Mouse (Mus musculus): Measurements from ENCODE around the gene Mex3a. TPM values are rescaled to one million over a fixed set of nuclear protein-coding genes. Genes with fewer than 3 reads are reported as not detected.

The Mex3a gene
- polyA plus RNA-seq (2011; ENCODE audit: insufficient read length, low read depth, missing spikeins) = 25.7 and 33.6 TPM in 2 replicates

DNA sequence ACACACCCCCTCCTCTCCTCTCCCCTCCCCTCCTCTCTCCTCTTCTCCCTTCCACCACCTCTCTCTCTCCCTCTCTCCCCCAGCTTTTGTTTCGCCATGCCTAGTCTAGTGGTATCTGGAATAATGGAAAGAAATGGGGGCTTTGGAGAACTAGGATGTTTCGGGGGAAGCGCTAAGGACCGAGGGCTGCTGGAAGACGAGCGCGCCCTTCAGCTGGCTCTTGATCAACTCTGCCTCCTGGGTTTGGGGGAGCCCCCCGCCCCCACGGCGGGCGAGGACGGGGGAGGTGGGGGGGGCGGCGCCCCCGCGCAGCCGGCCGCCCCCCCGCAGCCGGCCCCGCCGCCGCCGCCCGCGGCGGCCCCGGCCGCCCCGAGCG lies at the start of gene Mex3a:
Mex3a (plus strand) TSS at position 97 of the 376 bp plus-strand sequence.
- H3K27ac ChIP-seq (ENCODE audit: insufficient read depth, low read length) = peak within 1 kb of the TSS; percentile 78
- H3K4me3 ChIP-seq (ENCODE audit: insufficient read depth, low read length) = peak within 1 kb of the TSS; percentile 91
- TF ChIP-seq CTCF (IDR thresholded peaks at IDR 0.05; ENCODE audit: borderline replicate concordance, insufficient read depth, low read length) (no peak), POLR2A (IDR thresholded peaks at IDR 0.05; ENCODE audit: low read depth, low read length) (no peak)
- H3K4me1 ChIP-seq (ENCODE audit: control insufficient read depth, insufficient read depth, low read length) = peaks cover 17% of the 10 kb centered on the region

DNA sequence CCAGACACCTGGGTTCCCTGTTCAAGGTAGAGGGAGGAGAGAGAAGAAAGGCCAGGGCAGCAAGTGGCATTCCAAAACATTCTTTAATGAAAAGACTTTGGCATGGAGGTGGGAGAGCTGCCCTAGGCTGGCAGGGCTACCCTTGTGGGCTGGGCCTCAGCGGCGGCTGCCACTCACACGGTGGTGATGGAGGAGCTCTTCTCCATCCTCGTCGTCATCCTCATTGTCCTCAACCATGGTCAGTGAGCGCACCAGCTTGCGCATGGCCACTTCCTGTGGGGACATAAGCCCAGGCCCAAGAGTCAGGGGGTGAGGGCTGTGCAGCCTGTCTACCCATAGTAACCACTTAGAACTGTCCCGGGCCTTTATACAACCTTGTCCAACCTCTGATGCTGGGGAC lies 49.1 kb upstream of the Mex3a start:
- Histone ChIP-seq H3K27ac (ENCODE audit: insufficient read depth, low read length) (no peak overlapping the region), H3K4me3 (ENCODE audit: insufficient read depth, low read length) (no peak overlapping the region), H3K4me1 (ENCODE audit: control insufficient read depth, insufficient read depth, low read length) (peaks cover 2% of the 10 kb centered on the region; the same call in 1 of the 2 replicates)
- no peak for TF ChIP-seq CTCF (IDR thresholded peaks at IDR 0.05; ENCODE audit: borderline replicate concordance, insufficient read depth, low read length)
- no peak for TF ChIP-seq POLR2A (IDR thresholded peaks at IDR 0.05; ENCODE audit: low read depth, low read length)

DNA sequence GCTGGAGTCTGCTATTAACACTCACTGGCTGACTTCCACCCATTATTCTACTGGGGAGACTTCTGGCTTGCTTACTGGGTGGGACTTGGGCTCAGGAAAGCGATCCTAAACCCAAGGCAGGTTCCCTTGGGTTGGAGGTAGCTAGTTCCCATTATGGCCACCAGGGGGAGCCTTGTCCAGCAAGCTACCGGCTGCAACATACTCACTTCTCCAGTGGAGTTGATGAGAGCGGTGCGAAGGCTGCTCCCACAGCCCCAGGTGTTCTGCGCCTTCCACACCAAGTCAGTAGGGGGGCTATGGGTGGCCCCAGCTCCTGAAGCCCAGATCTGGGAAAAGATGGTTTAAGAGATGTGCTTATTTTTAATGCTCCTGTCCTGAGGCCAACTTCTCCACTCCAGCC lies 48.6 kb upstream of the Mex3a start:
- peak; percentile 86 for TF ChIP-seq CTCF (IDR thresholded peaks at IDR 0.05; ENCODE audit: borderline replicate concordance, insufficient read depth, low read length)
- TF ChIP-seq POLR2A (IDR thresholded peaks at IDR 0.05; ENCODE audit: low read depth, low read length) = no peak
- no peak overlapping the region for H3K27ac ChIP-seq (ENCODE audit: insufficient read depth, low read length)
- no peak overlapping the region for H3K4me3 ChIP-seq (ENCODE audit: insufficient read depth, low read length)
- H3K4me1 ChIP-seq (ENCODE audit: control insufficient read depth, insufficient read depth, low read length) = peaks cover 4% of the 10 kb centered on the region; the same call in 1 of the 2 replicates

DNA sequence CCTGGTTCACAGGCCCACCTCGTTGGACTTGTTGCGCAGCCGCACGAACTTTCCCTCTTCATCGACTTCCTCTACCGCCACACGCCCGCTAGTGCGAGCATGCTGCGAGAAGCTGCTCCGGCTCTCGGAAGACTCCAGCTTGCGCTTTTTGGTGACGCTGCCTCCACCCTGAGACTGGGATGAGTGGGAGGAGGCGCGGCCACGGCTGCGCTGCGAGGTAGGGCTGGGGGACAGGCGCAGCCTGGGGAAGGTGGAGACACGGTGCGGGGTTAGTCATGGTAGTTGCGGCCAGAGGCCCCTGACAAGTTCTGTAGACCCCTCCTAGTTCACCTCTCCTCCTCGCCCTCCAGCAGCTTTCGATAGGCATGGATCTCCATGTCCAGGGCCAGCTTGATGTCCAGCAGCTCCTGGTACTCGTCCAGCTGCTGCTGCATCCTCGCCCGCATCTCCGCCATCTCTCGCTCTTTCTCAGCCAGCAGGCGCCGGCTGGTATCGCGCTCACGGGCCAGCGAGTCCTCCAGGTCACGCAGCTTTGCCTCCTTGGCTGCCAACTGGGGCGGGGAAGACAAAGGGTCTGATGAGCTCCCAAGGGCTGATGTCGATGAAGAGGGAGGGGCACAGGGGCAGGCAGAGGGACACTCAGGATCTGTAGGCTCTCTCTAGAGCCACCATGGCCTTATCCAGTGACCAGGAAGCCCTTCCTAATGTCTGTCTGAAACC lies 47.4 kb upstream of the Mex3a start:
- H3K4me3 ChIP-seq (ENCODE audit: insufficient read depth, low read length) = no peak overlapping the region
- TF ChIP-seq CTCF (IDR thresholded peaks at IDR 0.05; ENCODE audit: borderline replicate concordance, insufficient read depth, low read length) (no peak), POLR2A (IDR thresholded peaks at IDR 0.05; ENCODE audit: low read depth, low read length) (no peak)
- H3K4me1 ChIP-seq (ENCODE audit: control insufficient read depth, insufficient read depth, low read length) = peaks cover 12% of the 10 kb centered on the region
- no peak overlapping the region for H3K27ac ChIP-seq (ENCODE audit: insufficient read depth, low read length)

DNA sequence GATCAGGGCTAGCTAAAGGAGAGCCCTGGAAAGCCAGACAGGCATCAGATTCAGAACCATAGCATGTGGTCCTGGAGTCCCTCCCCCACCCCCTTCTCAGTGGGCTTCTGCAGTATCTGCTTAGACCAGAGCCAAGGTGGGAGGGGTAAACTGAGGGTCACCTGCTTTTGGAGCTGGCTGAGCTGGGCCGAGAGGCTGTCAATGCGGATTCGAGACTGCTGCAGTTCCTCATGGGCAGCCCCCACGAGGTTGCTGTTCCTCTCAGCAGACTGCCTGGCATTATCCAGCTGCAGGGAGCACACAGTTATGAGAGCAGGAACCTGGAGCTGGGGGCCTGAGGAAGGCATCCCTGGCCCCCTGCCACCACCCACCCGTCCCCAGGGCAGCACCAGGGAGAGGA lies 46.2 kb upstream of the Mex3a start:
- Histone ChIP-seq H3K27ac (ENCODE audit: insufficient read depth, low read length) (no peak overlapping the region), H3K4me1 (ENCODE audit: control insufficient read depth, insufficient read depth, low read length) (peaks cover 25% of the 10 kb centered on the region), H3K4me3 (ENCODE audit: insufficient read depth, low read length) (no peak overlapping the region)
- TF ChIP-seq POLR2A (IDR thresholded peaks at IDR 0.05; ENCODE audit: low read depth, low read length) (no peak), CTCF (IDR thresholded peaks at IDR 0.05; ENCODE audit: borderline replicate concordance, insufficient read depth, low read length) (no peak)

DNA sequence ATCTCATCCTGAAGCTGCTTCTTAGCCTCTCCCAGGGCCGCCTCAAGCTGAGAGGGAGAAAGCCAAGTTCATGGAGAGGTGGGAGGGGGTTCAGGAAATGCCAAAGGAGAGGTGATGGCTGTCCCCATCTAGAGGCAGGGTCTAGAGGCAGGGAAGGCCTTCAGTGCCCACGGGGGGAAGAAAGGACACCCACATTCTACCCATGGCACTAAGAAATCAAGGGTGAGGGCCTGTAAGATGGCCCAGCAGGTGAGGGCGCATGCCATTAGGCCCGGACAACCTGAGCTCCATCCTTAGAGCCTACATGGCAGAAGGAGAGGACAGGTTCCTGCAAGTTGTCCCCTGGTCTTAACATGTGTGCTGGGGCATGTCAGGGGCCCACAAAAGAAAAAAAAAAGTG lies 45.3 kb upstream of the Mex3a start:
- peaks cover 26% of the 10 kb centered on the region for H3K4me1 ChIP-seq (ENCODE audit: control insufficient read depth, insufficient read depth, low read length)

DNA sequence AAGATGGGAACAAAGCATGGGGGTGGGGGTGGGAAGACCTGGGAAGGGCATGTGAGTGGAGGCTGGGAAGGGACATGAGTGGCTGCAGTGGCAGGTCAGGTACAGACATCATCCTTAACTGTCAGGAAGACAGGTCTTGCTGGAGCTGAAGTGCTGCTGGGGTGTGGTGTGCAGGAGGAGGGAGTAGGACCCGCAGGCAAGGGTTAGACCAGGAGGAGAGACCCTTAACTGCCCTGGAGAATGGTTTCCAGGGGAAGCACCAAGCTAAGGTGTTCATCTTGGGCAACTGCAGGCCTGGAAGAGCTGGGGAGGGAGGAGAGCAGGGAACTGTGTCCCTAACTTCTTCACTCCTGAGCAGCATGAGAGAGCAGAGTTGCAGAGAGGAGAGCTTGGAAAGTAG lies 44.8 kb upstream of the Mex3a start:
- no peak overlapping the region for H3K4me3 ChIP-seq (ENCODE audit: insufficient read depth, low read length)
- TF ChIP-seq CTCF (IDR thresholded peaks at IDR 0.05; ENCODE audit: borderline replicate concordance, insufficient read depth, low read length) = no peak
- TF ChIP-seq POLR2A (IDR thresholded peaks at IDR 0.05; ENCODE audit: low read depth, low read length) = no peak
- H3K4me1 ChIP-seq (ENCODE audit: control insufficient read depth, insufficient read depth, low read length) = peaks cover 26% of the 10 kb centered on the region
- no peak overlapping the region for H3K27ac ChIP-seq (ENCODE audit: insufficient read depth, low read length)

More for the DNA sequence above, 45.3 kb upstream of the Mex3a start:
- H3K4me3 ChIP-seq (ENCODE audit: insufficient read depth, low read length) = no peak overlapping the region
- H3K27ac ChIP-seq (ENCODE audit: insufficient read depth, low read length) = no peak overlapping the region
- TF ChIP-seq POLR2A (IDR thresholded peaks at IDR 0.05; ENCODE audit: low read depth, low read length) (no peak), CTCF (IDR thresholded peaks at IDR 0.05; ENCODE audit: borderline replicate concordance, insufficient read depth, low read length) (no peak)

DNA sequence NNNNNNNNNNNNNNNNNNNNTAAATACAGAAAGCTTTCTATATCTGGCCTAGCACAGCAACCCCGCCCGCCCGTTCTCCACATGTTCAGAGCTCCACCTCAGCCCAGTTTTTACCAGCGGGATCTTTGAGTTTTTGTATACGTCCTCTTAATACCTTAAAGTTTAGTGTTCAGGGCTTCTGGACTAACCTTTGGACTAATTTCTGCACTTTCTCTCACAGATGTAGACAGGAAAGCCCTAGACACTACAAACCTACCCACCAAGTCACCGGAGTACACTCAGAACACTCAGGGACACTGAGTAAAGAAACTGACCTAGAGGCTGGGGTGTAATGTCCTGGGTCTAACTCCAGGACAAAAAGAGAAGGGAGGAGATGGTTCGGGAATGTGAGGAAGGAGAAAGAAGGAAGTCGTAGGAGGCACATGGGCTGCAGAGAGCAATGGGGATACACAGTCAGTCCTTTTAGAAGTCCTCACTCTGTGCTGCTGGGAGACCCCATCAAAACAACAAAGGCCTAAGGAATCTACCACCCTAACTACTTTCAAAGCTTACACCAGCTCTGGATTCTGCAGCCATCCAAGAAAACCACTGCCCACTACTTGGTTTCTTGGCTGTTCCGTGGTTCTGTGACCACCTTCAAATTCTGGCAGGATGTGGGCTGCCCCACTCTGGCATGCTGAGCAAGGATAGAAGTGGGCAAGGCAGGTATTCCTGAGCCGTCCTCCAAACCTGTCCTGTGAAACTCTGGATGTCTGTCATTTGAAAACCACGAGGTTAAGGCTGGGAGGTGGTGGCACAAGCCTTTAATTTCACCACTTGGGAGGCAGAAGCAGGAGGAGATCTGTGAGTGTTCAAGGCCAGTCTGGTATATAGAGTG lies 38.3 kb upstream of the Mex3a start:
- no peak for TF ChIP-seq CTCF (IDR thresholded peaks at IDR 0.05; ENCODE audit: borderline replicate concordance, insufficient read depth, low read length)
- TF ChIP-seq POLR2A (IDR thresholded peaks at IDR 0.05; ENCODE audit: low read depth, low read length) = 0 out of 2 replicates have a peak, but pooled peaks have one; percentile 27
- Histone ChIP-seq H3K4me3 (ENCODE audit: insufficient read depth, low read length) (no peak overlapping the region), H3K27ac (ENCODE audit: insufficient read depth, low read length) (peak overlapping the region; percentile 99), H3K4me1 (ENCODE audit: control insufficient read depth, insufficient read depth, low read length) (peaks cover 54% of the 10 kb centered on the region)

DNA sequence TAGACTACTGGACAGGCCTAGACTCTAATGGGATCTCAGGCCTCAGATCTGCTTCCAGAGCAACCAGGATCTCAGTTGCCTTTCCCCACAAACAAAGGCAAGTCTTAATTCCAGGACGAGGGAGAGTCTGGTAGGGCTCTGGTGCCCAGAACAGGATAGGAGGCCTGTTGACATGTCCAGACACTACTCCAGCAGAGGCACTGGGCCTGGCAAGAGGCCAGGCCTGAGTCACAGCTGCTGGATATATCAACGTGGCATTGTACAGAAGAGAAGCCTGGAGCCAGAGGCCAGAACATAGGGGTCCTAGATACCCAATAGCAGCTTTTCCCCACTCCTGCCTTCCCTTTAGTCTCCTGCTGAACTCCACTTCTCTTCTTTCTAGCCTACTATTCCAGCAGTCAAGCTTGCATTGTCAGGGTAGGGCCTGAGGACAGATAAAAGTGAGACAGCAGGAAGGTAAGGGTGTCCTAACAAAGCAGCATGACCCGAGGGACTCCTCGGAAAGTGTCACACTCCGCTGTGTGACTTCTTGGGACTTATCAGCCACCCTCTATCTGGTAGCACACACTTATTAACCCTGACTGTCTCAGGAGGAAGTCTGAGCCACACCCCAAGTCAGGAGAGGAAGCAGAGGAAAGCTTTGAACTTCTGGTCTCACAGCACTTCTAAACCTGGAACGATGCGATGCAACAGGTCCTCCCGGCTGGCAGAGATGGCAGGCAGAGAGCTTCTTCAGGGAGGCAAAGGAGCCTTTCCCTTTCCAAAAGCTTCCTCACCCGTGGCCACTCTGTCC lies 37.2 kb upstream of the Mex3a start:
- Histone ChIP-seq H3K4me1 (ENCODE audit: control insufficient read depth, insufficient read depth, low read length) (peaks cover 45% of the 10 kb centered on the region), H3K27ac (ENCODE audit: insufficient read depth, low read length) (peak overlapping the region; percentile 99), H3K4me3 (ENCODE audit: insufficient read depth, low read length) (no peak overlapping the region)
- TF ChIP-seq POLR2A (IDR thresholded peaks at IDR 0.05; ENCODE audit: low read depth, low read length) (no peak), CTCF (IDR thresholded peaks at IDR 0.05; ENCODE audit: borderline replicate concordance, insufficient read depth, low read length) (no peak)
